Mouse (Mus musculus): Measurements from ENCODE around the gene Pknox2. TPM values are rescaled to one million over a fixed set of nuclear protein-coding genes. Genes with fewer than 3 reads are reported as not detected.

Pknox2 gene
- total RNA-seq, 1 experiment from 2014 or later = not detected

- ATAC-seq (replicated peaks; ENCODE audit: insufficient number of reproducible peaks, low FRiP score, low TSS enrichment, poor library complexity, severe bottlenecking) = no peak
Measured at GRCm38 (mm10) chr9:37143046-37143931, 3.9 kb downstream of the Pknox2 start.

- ATAC-seq (replicated peaks; ENCODE audit: insufficient number of reproducible peaks, low FRiP score, low TSS enrichment, poor library complexity, severe bottlenecking) = no peak
Measured at GRCm38 (mm10) chr9:37142107-37142506, 5.1 kb downstream of the Pknox2 start.

GRCm38 (mm10) chr9:37140464-37141181, 6.6 kb downstream of the Pknox2 start:
- ATAC-seq (replicated peaks; ENCODE audit: insufficient number of reproducible peaks, low FRiP score, low TSS enrichment, poor library complexity, severe bottlenecking) = no peak

- no peak for ATAC-seq (replicated peaks; ENCODE audit: insufficient number of reproducible peaks, low FRiP score, low TSS enrichment, poor library complexity, severe bottlenecking)
Measured at GRCm38 (mm10) chr9:37139514-37139913, 7.7 kb downstream of the Pknox2 start.

GRCm38 (mm10) chr9:37138883-37139282, 8.3 kb downstream of the Pknox2 start:
- no peak for ATAC-seq (replicated peaks; ENCODE audit: insufficient number of reproducible peaks, low FRiP score, low TSS enrichment, poor library complexity, severe bottlenecking)

- ATAC-seq (replicated peaks; ENCODE audit: insufficient number of reproducible peaks, low FRiP score, low TSS enrichment, poor library complexity, severe bottlenecking) = no peak
Measured at GRCm38 (mm10) chr9:37136340-37136739, 10.9 kb downstream of the Pknox2 start.

- ATAC-seq (replicated peaks; ENCODE audit: insufficient number of reproducible peaks, low FRiP score, low TSS enrichment, poor library complexity, severe bottlenecking) = no peak
Measured at GRCm38 (mm10) chr9:37133495-37133894, 13.7 kb downstream of the Pknox2 start.

GRCm38 (mm10) chr9:37129046-37129445, 18.2 kb downstream of the Pknox2 start:
- no peak for ATAC-seq (replicated peaks; ENCODE audit: insufficient number of reproducible peaks, low FRiP score, low TSS enrichment, poor library complexity, severe bottlenecking)

- ATAC-seq (replicated peaks; ENCODE audit: insufficient number of reproducible peaks, low FRiP score, low TSS enrichment, poor library complexity, severe bottlenecking) = no peak
Measured at GRCm38 (mm10) chr9:37126197-37126596, 21.0 kb downstream of the Pknox2 start.

- no peak for ATAC-seq (replicated peaks; ENCODE audit: insufficient number of reproducible peaks, low FRiP score, low TSS enrichment, poor library complexity, severe bottlenecking)
Measured at GRCm38 (mm10) chr9:37124696-37125480, 22.3 kb downstream of the Pknox2 start.

- no peak for ATAC-seq (replicated peaks; ENCODE audit: insufficient number of reproducible peaks, low FRiP score, low TSS enrichment, poor library complexity, severe bottlenecking)
Measured at GRCm38 (mm10) chr9:37123384-37123783, 23.8 kb downstream of the Pknox2 start.

- no peak for ATAC-seq (replicated peaks; ENCODE audit: insufficient number of reproducible peaks, low FRiP score, low TSS enrichment, poor library complexity, severe bottlenecking)
Measured at GRCm38 (mm10) chr9:37122971-37123370, 24.2 kb downstream of the Pknox2 start.

- ATAC-seq (replicated peaks; ENCODE audit: insufficient number of reproducible peaks, low FRiP score, low TSS enrichment, poor library complexity, severe bottlenecking) = no peak
Measured at GRCm38 (mm10) chr9:37122381-37122780, 24.8 kb downstream of the Pknox2 start.

GRCm38 (mm10) chr9:37121761-37122331, 25.4 kb downstream of the Pknox2 start:
- ATAC-seq (replicated peaks; ENCODE audit: insufficient number of reproducible peaks, low FRiP score, low TSS enrichment, poor library complexity, severe bottlenecking) = no peak

- ATAC-seq (replicated peaks; ENCODE audit: insufficient number of reproducible peaks, low FRiP score, low TSS enrichment, poor library complexity, severe bottlenecking) = no peak
Measured at GRCm38 (mm10) chr9:37120801-37121200, 26.4 kb downstream of the Pknox2 start.

GRCm38 (mm10) chr9:37117529-37117928, 29.7 kb downstream of the Pknox2 start:
- no peak for ATAC-seq (replicated peaks; ENCODE audit: insufficient number of reproducible peaks, low FRiP score, low TSS enrichment, poor library complexity, severe bottlenecking)

GRCm38 (mm10) chr9:37116632-37117413, 30.4 kb downstream of the Pknox2 start:
- no peak for ATAC-seq (replicated peaks; ENCODE audit: insufficient number of reproducible peaks, low FRiP score, low TSS enrichment, poor library complexity, severe bottlenecking)

GRCm38 (mm10) chr9:37115820-37116219, 31.4 kb downstream of the Pknox2 start:
- no peak for ATAC-seq (replicated peaks; ENCODE audit: insufficient number of reproducible peaks, low FRiP score, low TSS enrichment, poor library complexity, severe bottlenecking)

Measured in monocyte, adult 5-6 weeks (primary cell).